Mouse (Mus musculus): ENCODE results near the gene Blvrb. TPM values are rescaled to one million over a fixed set of nuclear protein-coding genes. Genes with fewer than 3 reads are reported as not detected.
A peak's percentile ranks its signal among the peaks of the same experiment; 100 is the strongest.
"Not testable (repeated sequence)": the region's sequence is repeated elsewhere in the genome, so short reads cannot be mapped to it uniquely, and the experiment has no call there.

The Blvrb gene
- polyA plus RNA-seq, 1 experiment from 2014 or later: 73.5 TPM

- H3K27me3 ChIP-seq: no peaks in the 10 kb centered on the region
- H3K4me2 ChIP-seq (replicated peaks): peak within 1 kb of the TSS; percentile 78
- peak within 1 kb of the TSS; percentile 85 for H3K9ac ChIP-seq
- peak within 1 kb of the TSS; percentile 80 for H3K4me3 ChIP-seq (replicated peaks)
- peaks cover 10% of the 10 kb centered on the region; the same call in 1 of the 2 replicates for H3K36me3 ChIP-seq
- under 1% methylated on average over 80 of the region's 80 CpGs for WGBS
- H3K27ac ChIP-seq (replicated peaks): peak within 1 kb of the TSS; percentile 98
- peak; percentile 95 for ATAC-seq (ENCODE audit: insufficient number of reproducible peaks, low FRiP score, low TSS enrichment, low read depth)
- H3K4me1 ChIP-seq: peaks cover 48% of the 10 kb centered on the region
- H3K9me3 ChIP-seq (replicated peaks): no peaks in the 10 kb centered on the region
Measured at GRCm38 (mm10) chr7:27486770-27487697, 39.3 kb downstream of the Blvrb start, which contains the start of gene Sertad1. Gene Sertad1 (plus strand): TSS chr7:27486910.

GRCm38 (mm10) chr7:27487740-27488268 lies 40.0 kb downstream of the Blvrb start:
- peak overlapping the region; percentile 98 for H3K27ac ChIP-seq (replicated peaks)
- no peaks in the 10 kb centered on the region for H3K27me3 ChIP-seq
- peak overlapping the region; percentile 78 for H3K4me2 ChIP-seq (replicated peaks)
- H3K9me3 ChIP-seq (replicated peaks): no peaks in the 10 kb centered on the region
- peaks cover 10% of the 10 kb centered on the region; the same call in 1 of the 2 replicates for H3K36me3 ChIP-seq
- peaks cover 42% of the 10 kb centered on the region for H3K4me1 ChIP-seq
- 0% methylated on average over 13 of the region's 13 CpGs for WGBS
- peak overlapping the region; percentile 80 for H3K4me3 ChIP-seq (replicated peaks)
- H3K9ac ChIP-seq: peak overlapping the region; percentile 85
- ATAC-seq (ENCODE audit: insufficient number of reproducible peaks, low FRiP score, low TSS enrichment, low read depth): no peak

- Histone ChIP-seq H3K4me2 (replicated peaks) (no peak overlapping the region), H3K9me3 (replicated peaks) (no peaks in the 10 kb centered on the region), H3K27ac (replicated peaks) (peak overlapping the region; percentile 92), H3K36me3 (peaks cover 10% of the 10 kb centered on the region; the same call in 1 of the 2 replicates), H3K4me3 (replicated peaks) (no peak overlapping the region), H3K4me1 (peaks cover 42% of the 10 kb centered on the region), H3K27me3 (no peaks in the 10 kb centered on the region), H3K9ac (0 out of 2 replicates have a peak overlapping the region, but pooled peaks have one; percentile 9)
- ATAC-seq (ENCODE audit: insufficient number of reproducible peaks, low FRiP score, low TSS enrichment, low read depth): no peak
- WGBS: 91% methylated on average over 25 of the region's 25 CpGs
Measured at GRCm38 (mm10) chr7:27489270-27489869, 41.6 kb downstream of the Blvrb start.

- no peaks in the 10 kb centered on the region for H3K27me3 ChIP-seq
- ATAC-seq (ENCODE audit: insufficient number of reproducible peaks, low FRiP score, low TSS enrichment, low read depth): no peak
- peaks cover 10% of the 10 kb centered on the region; the same call in 1 of the 2 replicates for H3K36me3 ChIP-seq
- H3K4me2 ChIP-seq (replicated peaks): peak overlapping the region; percentile 50
- peak overlapping the region; percentile 13; the same call in 1 of the 2 replicates for H3K9ac ChIP-seq
- H3K4me3 ChIP-seq (replicated peaks): peak overlapping the region; percentile 36
- H3K9me3 ChIP-seq (replicated peaks): no peaks in the 10 kb centered on the region
- peak overlapping the region; percentile 92 for H3K27ac ChIP-seq (replicated peaks)
- 13% methylated on average over 4 of the region's 4 CpGs for WGBS
- H3K4me1 ChIP-seq: peaks cover 42% of the 10 kb centered on the region
Measured at GRCm38 (mm10) chr7:27490227-27490542, 42.4 kb downstream of the Blvrb start.

GRCm38 (mm10) chr7:27490543-27491329 lies 43.0 kb downstream of the Blvrb start:
- ATAC-seq (ENCODE audit: insufficient number of reproducible peaks, low FRiP score, low TSS enrichment, low read depth): peak; percentile 66
- H3K4me1 ChIP-seq: peaks cover 39% of the 10 kb centered on the region
- H3K36me3 ChIP-seq: peaks cover 10% of the 10 kb centered on the region; the same call in 1 of the 2 replicates
- peak overlapping the region; percentile 92 for H3K27ac ChIP-seq (replicated peaks)
- H3K4me3 ChIP-seq (replicated peaks): peak overlapping the region; percentile 36
- H3K4me2 ChIP-seq (replicated peaks): peak overlapping the region; percentile 50
- 0 out of 2 replicates have a peak overlapping the region, but pooled peaks have one; percentile 13 for H3K9ac ChIP-seq
- no peaks in the 10 kb centered on the region for H3K9me3 ChIP-seq (replicated peaks)
- WGBS: 3% methylated on average over 32 of the region's 33 CpGs
- no peaks in the 10 kb centered on the region for H3K27me3 ChIP-seq

GRCm38 (mm10) chr7:27491856-27492255 lies 44.1 kb downstream of the Blvrb start:
- Histone ChIP-seq H3K36me3 (peaks cover 10% of the 10 kb centered on the region; the same call in 1 of the 2 replicates), H3K9ac (no peak overlapping the region), H3K27ac (replicated peaks) (peak overlapping the region; percentile 40; the same call in 1 of the 2 replicates), H3K4me2 (replicated peaks) (no peak overlapping the region), H3K9me3 (replicated peaks) (no peaks in the 10 kb centered on the region), H3K4me1 (peaks cover 38% of the 10 kb centered on the region), H3K27me3 (no peaks in the 10 kb centered on the region), H3K4me3 (replicated peaks) (no peak overlapping the region)
- no peak for ATAC-seq (ENCODE audit: insufficient number of reproducible peaks, low FRiP score, low TSS enrichment, low read depth)
- 64% methylated on average over 7 of the region's 7 CpGs for WGBS

- Histone ChIP-seq H3K9ac (no peak overlapping the region), H3K27me3 (no peaks in the 10 kb centered on the region), H3K9me3 (replicated peaks) (no peaks in the 10 kb centered on the region), H3K27ac (replicated peaks) (no peak overlapping the region), H3K4me1 (peaks cover 40% of the 10 kb centered on the region), H3K36me3 (peaks cover 10% of the 10 kb centered on the region; the same call in 1 of the 2 replicates), H3K4me3 (replicated peaks) (no peak overlapping the region), H3K4me2 (replicated peaks) (no peak overlapping the region)
- 63% methylated on average over 3 of the region's 3 CpGs for WGBS
- ATAC-seq (ENCODE audit: insufficient number of reproducible peaks, low FRiP score, low TSS enrichment, low read depth): no peak
Measured at GRCm38 (mm10) chr7:27493022-27493421, 45.2 kb downstream of the Blvrb start.

GRCm38 (mm10) chr7:27493450-27493849 lies 45.7 kb downstream of the Blvrb start:
- peaks cover 10% of the 10 kb centered on the region; the same call in 1 of the 2 replicates for H3K36me3 ChIP-seq
- H3K27ac ChIP-seq (replicated peaks): no peak overlapping the region
- H3K4me3 ChIP-seq (replicated peaks): no peak overlapping the region
- 84% methylated on average over 5 of the region's 5 CpGs for WGBS
- no peaks in the 10 kb centered on the region for H3K27me3 ChIP-seq
- no peaks in the 10 kb centered on the region for H3K9me3 ChIP-seq (replicated peaks)
- peaks cover 35% of the 10 kb centered on the region for H3K4me1 ChIP-seq
- no peak for ATAC-seq (ENCODE audit: insufficient number of reproducible peaks, low FRiP score, low TSS enrichment, low read depth)
- no peak overlapping the region for H3K4me2 ChIP-seq (replicated peaks)
- H3K9ac ChIP-seq: no peak overlapping the region

- not testable (repeated sequence) for H3K27me3 ChIP-seq; H3K36me3 ChIP-seq; H3K4me3 ChIP-seq (replicated peaks); H3K9me3 ChIP-seq (replicated peaks); H3K27ac ChIP-seq (replicated peaks); ATAC-seq (ENCODE audit: insufficient number of reproducible peaks, low FRiP score, low TSS enrichment, low read depth); H3K9ac ChIP-seq; H3K4me2 ChIP-seq (replicated peaks)
- 81% methylated on average over 9 of the region's 9 CpGs for WGBS
- peaks cover 25% of the 10 kb centered on the region for H3K4me1 ChIP-seq
Measured at GRCm38 (mm10) chr7:27494659-27495367, 47.0 kb downstream of the Blvrb start.

GRCm38 (mm10) chr7:27499036-27499435 lies 51.3 kb downstream of the Blvrb start, which contains the start of gene Prx:
Gene Prx (plus strand): TSS chr7:27499324.
- Histone ChIP-seq H3K27ac (replicated peaks) (no peak within 1 kb of the TSS), H3K36me3 (no peaks in the 10 kb centered on the region), H3K27me3 (no peaks in the 10 kb centered on the region), H3K9ac (no peak within 1 kb of the TSS), H3K4me2 (replicated peaks) (no peak within 1 kb of the TSS), H3K4me3 (replicated peaks) (no peak within 1 kb of the TSS), H3K4me1 (peaks cover 8% of the 10 kb centered on the region), H3K9me3 (replicated peaks) (no peaks in the 10 kb centered on the region)
- ATAC-seq (ENCODE audit: insufficient number of reproducible peaks, low FRiP score, low TSS enrichment, low read depth): no peak
- 30% methylated on average over 3 of the region's 3 CpGs for WGBS
